Mouse (Mus musculus): Measurements from ENCODE around the gene Pou2f1.

The Pou2f1 gene

GRCm38 (mm10) chr1:165848881-165849280 lies 153.6 kb downstream of the Pou2f1 start:
- DNase-seq (ENCODE audit: low spot score in 2 of 2), result no peak

GRCm38 (mm10) chr1:165848417-165848816 lies 154.1 kb downstream of the Pou2f1 start:
- DNase-seq (ENCODE audit: low spot score in 2 of 2), result no peak

- peak in 1 of 2 experiments; percentile 18 for DNase-seq (ENCODE audit: low spot score in 2 of 2)
These were observed 157.1 kb downstream of the Pou2f1 start for GRCm38 (mm10) chr1:165845366-165845765.

GRCm38 (mm10) chr1:165844956-165845355 lies 157.5 kb downstream of the Pou2f1 start:
- DNase-seq (ENCODE audit: low spot score in 2 of 2), result peak; percentile 39 to 71

DNA sequence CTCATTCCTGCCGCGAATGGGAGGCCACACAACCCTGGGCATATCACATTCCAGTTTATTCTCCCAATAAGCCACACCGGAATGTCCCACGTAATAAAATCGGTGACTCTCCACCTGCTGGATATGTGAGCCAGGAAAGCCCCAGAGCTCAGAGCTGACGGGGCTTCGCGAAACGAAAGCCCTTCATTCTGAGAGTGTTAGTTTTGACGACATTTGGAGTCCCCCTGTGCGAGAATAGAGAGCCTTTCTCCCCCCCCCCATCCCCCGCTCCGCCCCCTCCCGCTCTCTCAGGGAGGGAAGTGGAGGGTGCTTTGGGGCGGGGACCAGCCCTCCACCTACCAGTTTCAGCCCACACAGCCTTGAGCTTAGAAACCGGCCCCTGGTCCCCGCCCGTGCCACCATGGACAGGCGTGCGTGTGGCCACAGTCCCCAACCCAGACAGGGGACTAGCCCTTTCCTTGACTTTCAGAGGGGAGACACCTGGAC lies 158.0 kb downstream of the Pou2f1 start:
- peak; percentile 34 to 71 for DNase-seq (ENCODE audit: low spot score in 2 of 2)

- no peak for DNase-seq (ENCODE audit: low spot score in 2 of 2)
These were observed 158.9 kb downstream of the Pou2f1 start for GRCm38 (mm10) chr1:165843586-165843985.

DNA sequence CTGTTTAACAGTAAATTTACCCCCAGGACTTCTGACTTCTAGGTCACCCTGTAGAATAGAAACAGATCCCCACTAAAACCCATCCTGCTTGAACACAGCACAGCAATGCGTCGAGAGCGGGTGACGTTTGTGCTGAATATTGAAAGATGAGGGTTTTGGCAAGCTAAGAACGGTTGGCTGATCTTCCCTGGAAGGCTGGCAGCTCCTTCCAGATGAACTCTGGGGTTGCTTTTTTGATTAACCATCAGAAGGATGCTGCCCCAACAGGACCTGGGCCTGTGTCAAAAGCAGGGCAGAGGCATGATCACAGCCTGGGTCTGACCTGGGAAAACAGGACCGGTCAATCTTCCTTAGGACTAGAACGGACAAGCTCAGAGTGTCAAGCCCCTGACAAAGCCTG lies 160.3 kb downstream of the Pou2f1 start:
- DNase-seq (ENCODE audit: low spot score in 2 of 2), result no peak

DNA sequence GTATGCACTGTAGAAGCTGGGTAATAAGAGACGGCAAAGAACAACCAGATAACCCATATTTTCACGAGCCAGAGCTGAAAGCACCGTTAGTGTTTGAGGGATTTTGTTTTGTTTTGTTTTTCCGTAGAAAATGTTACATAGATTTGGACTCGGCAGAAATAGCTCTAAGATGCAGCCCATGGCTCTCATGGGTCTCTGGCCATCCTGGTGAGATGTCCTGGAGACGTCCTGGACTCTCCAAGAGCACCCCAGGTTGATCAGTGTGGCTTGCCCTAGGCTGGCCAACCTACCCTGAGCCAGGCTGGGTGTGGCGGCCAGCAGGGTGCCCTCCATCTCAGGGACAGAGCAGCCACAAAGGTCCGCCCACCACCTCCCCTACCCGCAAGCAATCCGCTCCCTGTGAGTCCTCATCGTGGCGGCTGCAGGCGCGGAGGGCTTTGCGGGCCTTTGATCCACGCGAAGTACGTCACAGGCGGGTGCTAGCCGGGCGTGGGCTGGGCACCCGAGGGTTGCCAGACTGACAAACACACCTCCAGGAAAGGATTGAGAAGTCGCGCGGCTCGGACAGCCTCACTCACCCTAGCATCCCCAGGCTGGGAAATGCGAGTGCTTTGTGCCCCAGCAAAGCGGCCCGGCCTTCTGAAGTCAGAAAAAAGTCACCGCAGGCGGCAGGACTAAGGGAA lies 161.8 kb downstream of the Pou2f1 start:
- DNase-seq (ENCODE audit: low spot score in 2 of 2), result no peak

- DNase-seq (ENCODE audit: low spot score in 2 of 2), result no peak
These were observed 163.3 kb downstream of the Pou2f1 start for GRCm38 (mm10) chr1:165839201-165839600.

GRCm38 (mm10) chr1:165837546-165837945 lies 164.9 kb downstream of the Pou2f1 start:
- DNase-seq (ENCODE audit: low spot score in 2 of 2), result no peak

DNA sequence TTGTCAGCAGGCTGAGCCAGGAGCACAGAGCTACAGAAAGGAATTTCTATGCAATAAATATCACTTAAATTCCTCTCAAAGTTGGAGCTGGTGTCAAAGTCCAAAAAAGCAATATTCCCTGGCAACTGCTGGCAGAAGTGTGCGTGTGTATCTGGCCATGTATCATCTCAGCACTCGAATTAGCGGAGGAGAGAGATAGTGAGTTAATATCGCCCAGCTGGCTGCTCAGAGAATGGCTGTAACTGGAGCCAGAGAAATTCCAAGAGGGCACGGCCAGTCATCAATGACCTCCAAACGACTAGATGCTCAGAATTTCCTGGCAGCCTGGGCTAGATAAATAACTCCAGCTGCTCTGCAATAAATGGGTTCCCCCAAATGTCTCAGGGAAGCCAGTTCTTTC lies 166.0 kb downstream of the Pou2f1 start:
- no peak for DNase-seq (ENCODE audit: low spot score in 2 of 2)

DNA sequence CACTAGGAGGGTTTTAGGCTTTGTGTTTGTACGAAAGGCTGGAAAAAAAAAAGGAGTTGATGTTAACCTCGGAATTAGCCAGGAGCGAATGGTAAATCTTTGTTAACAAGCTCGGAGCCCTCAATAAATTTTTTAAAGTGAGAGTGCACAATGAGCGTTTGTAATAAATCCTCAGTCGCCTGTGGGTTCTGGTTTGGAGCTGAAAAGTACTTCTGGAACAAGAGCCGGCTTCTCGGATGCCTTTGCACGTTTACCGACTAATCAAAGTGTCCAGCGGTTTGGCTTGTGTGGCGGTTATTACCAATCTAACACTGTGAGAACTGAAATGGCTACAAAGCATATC lies 167.9 kb downstream of the Pou2f1 start:
- no peak for DNase-seq (ENCODE audit: low spot score in 2 of 2)

DNA sequence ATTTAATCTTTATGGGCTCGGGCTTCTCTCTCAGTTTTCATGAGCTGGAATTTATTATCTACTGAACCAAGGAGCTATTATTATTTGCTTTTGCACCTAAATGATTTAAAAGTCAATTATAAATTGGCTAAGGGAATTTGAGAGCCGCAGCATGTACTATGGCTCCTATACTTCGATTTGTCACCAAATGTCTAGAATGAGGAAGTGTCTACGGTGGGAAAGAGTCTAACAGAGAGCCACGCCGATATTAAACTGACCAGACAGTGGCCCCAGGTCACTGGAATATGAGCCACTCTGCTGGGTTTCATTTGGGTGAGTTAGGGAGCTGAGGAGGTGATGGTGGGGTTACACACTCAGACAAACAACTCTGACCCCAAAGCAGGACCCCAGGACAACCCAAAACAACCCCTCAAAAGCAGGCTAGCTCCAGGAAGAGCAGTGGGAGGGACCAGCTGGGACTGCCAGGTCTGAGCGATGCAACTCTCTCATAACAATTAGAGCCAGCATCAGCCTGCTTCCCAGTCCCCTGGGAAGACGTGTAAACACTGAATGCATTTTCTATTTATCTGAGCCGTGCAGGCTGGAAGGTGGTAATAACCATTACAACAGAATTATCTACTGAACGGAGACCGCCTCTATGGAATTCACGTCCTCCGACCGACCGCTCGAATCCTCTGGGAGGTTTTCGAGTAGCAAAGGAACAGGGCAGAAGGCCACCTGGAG lies 168.4 kb downstream of the Pou2f1 start:
- DNase-seq (ENCODE audit: low spot score in 2 of 2), result no peak

DNA sequence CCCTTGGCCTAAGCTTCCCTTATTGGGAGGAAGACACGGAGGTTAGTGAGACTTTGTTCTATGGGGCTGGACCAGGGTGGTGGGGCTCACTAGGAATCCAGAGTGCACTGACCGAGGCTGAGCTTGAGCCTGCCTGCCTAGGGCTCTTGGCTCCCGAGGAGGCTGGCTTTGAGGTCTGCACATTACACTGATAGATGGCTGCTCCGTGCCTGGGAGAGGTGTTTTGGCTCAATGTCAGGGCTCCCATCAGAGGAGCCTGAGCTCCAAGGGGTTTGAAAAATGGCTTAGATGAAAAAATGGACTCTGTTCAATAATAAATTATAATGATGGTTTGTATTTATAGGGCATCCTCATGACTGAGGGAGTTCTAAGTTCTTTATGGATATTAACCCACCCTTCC lies 169.2 kb downstream of the Pou2f1 start:
- DNase-seq (ENCODE audit: low spot score in 2 of 2), result no peak

- DNase-seq (ENCODE audit: low spot score in 2 of 2), result no peak
These were observed 172.6 kb downstream of the Pou2f1 start for GRCm38 (mm10) chr1:165829890-165830289.

- DNase-seq (ENCODE audit: low spot score in 2 of 2), result no peak
These were observed 173.9 kb downstream of the Pou2f1 start for GRCm38 (mm10) chr1:165828615-165829014.

DNA sequence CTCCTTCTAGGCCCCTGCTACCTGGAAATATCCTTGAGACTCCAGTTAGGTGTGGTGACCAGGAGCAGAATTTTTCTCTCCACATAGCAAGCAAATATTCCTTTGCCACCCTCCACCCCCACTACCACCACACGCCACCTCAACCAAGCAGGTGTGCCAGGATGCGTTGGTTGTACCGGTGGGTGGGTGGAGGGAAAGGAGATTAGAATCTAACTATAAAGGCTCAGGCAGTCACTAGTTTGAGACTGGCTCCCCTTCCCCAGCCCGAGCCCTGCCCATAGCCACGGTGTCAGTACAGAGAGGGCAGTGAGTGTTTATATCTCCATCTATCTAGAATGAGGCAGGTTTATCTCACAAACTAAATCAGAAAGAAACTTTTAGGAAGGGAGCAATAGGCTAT lies 174.3 kb downstream of the Pou2f1 start:
- DNase-seq (ENCODE audit: low spot score in 2 of 2), result no peak

- no peak for DNase-seq (ENCODE audit: low spot score in 2 of 2)
These were observed 180.4 kb downstream of the Pou2f1 start for GRCm38 (mm10) chr1:165822031-165822430.

DNA sequence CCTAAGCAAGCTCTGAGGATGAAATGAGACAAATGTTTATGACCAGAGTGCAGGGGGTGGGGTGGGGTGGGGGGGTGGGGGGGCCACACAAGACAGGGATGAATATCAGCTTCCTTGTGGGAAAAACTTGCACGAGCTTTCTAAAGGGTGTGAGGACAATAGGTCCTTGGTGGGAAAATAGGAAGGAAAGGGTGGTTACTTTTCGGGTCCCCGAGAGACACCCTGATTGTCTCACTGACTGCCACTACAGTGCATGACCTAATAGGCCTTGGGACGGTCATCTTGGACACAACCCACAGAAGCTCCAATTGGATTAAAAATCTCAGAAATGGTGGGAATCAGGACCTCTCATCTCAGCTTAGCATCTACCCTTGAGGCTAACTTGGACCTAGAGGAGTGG lies 183.3 kb downstream of the Pou2f1 start:
- DNase-seq (ENCODE audit: low spot score in 2 of 2), result no peak

- DNase-seq (ENCODE audit: low spot score in 2 of 2), result peak; percentile 51 to 69
These were observed 184.2 kb downstream of the Pou2f1 start for GRCm38 (mm10) chr1:165818145-165818860.

DNA sequence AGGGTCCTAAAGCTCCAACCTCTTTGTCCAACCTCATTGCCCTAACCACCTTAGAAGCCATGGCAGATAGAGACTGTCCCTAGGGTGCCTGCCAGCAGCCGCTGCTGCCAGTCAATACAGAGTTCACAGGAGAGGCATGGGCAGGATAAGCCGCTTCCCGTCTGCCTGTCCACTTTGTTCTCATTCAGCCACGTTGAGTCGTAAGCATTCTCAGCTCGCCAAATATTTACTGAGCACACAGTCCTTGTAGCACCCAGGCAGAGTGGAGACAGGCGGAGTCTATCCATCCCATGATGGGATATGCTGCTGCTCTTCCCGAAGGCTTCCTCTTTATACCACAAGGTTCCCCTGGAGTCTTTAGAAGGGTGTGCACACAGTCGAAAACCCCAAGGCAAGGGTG lies 185.2 kb downstream of the Pou2f1 start:
- DNase-seq (ENCODE audit: low spot score in 2 of 2), result no peak

DNA sequence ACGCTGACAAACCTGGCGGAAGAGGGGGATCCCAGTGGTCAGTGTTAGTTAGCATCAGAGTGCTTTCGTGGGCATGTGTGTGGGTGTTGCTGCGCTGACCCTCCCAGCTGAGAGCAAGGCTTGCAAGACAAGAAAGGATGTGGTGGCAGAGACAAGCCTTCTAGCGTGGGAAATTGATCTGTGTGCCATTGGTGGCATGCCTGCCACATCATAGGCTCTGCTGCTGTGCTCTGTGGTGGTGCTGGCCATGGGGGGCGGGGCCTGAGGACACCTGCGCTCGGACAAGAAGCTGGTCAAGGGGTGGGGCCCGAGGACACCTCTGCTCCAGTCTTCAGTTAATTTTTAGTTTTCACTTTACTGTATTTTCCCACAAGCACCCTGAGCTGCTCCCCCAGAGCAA lies 186.1 kb downstream of the Pou2f1 start:
- no peak for DNase-seq (ENCODE audit: low spot score in 2 of 2)

Measured in spleen, postnatal 4 days (tissue).